Mouse (Mus musculus) intestine, embryonic 14.5 days (tissue): ENCODE data around the gene Hck. TPM values are rescaled to one million over a fixed set of nuclear protein-coding genes. Genes with fewer than 3 reads are reported as not detected.
A peak's percentile ranks its signal among the peaks of the same experiment; 100 is the strongest.

Experiments
- ATAC-seq: fragments of 200-750 bp; cut with Nextera tagmentation; replicated peaks from 2 replicates; pipeline ENCODE4 v1.8.0; 2017; ENCODE audit warnings: low read depth, moderate number of reproducible peaks, moderate TSS enrichment, moderate library complexity; ENCODE audit not compliant: low FRiP score, low TSS enrichment
- DNase-seq: peaks from one replicate; pipeline ENCODE4 v3.0.0-alpha.2; 2018; ENCODE audit warnings: low spot score
- H3K27ac ChIP-seq: fragments of 300-500 bp; sonication (generic); 2 replicates; pipeline ENCODE4 v1.5.1; 2014; ENCODE audit warnings: low read depth, mild to moderate bottlenecking, control low read depth
- H3K27me3 ChIP-seq: fragments of 300-500 bp; sonication (generic); replicated peaks from 2 replicates; pipeline ENCODE4 v1.6.1; 2014; ENCODE audit warnings: low read length, control low read depth; ENCODE audit not compliant: control insufficient read depth, insufficient read depth
- H3K36me3 ChIP-seq: fragments of 300-500 bp; sonication (generic); 2 replicates; pipeline ENCODE4 v1.6.1; 2014; ENCODE audit warnings: low read length, control low read depth; ENCODE audit not compliant: control insufficient read depth, insufficient read depth
- H3K4me1 ChIP-seq: fragments of 300-500 bp; sonication (generic); replicated peaks from 2 replicates; pipeline ENCODE4 v1.6.1; 2014; ENCODE audit warnings: low read length, control low read depth, mixed read lengths; ENCODE audit not compliant: control insufficient read depth, insufficient read depth
- H3K4me2 ChIP-seq: fragments of 300-500 bp; sonication (generic); 2 replicates; pipeline ENCODE4 v1.6.1; 2014; ENCODE audit warnings: low read length
- H3K4me3 ChIP-seq: fragments of 300-500 bp; sonication (generic); 2 replicates; pipeline ENCODE4 v1.5.1; 2014; ENCODE audit warnings: low read depth, low read length, control low read depth, mixed read lengths
- H3K9ac ChIP-seq: fragments of 300-500 bp; sonication (generic); 2 replicates; pipeline ENCODE4 v1.6.1; 2014; ENCODE audit warnings: mild to moderate bottlenecking, low read length
- H3K9me3 ChIP-seq: fragments of 300-500 bp; sonication (generic); 2 replicates; pipeline ENCODE4 v1.6.1; 2016; ENCODE audit warnings: low read length, control low read depth; ENCODE audit not compliant: control insufficient read depth
- WGBS: fragments of 180-500 bp; shearing (Covaris S2); extraction: QIAGEN DNeasy Blood & Tissue Kit; methylation state at CpG from one replicate; pipeline ENCODE4 v1.1.7; 2014; 5-methylcytosine and 5-hydroxymethylcytosine counted together
- polyA plus RNA-seq: library from polyadenylated mRNA; unstranded; fragments of >200 nt; fragmentation: Nextera tagmentation; extraction: Ambion mirVana; gene quantifications from 2 replicates; pipeline ENCODE4 v1.2.1, GENCODE M21; 2014

Gene Hck
- 4.5 and 4.7 TPM in 2 replicates for polyA plus RNA-seq

DNA sequence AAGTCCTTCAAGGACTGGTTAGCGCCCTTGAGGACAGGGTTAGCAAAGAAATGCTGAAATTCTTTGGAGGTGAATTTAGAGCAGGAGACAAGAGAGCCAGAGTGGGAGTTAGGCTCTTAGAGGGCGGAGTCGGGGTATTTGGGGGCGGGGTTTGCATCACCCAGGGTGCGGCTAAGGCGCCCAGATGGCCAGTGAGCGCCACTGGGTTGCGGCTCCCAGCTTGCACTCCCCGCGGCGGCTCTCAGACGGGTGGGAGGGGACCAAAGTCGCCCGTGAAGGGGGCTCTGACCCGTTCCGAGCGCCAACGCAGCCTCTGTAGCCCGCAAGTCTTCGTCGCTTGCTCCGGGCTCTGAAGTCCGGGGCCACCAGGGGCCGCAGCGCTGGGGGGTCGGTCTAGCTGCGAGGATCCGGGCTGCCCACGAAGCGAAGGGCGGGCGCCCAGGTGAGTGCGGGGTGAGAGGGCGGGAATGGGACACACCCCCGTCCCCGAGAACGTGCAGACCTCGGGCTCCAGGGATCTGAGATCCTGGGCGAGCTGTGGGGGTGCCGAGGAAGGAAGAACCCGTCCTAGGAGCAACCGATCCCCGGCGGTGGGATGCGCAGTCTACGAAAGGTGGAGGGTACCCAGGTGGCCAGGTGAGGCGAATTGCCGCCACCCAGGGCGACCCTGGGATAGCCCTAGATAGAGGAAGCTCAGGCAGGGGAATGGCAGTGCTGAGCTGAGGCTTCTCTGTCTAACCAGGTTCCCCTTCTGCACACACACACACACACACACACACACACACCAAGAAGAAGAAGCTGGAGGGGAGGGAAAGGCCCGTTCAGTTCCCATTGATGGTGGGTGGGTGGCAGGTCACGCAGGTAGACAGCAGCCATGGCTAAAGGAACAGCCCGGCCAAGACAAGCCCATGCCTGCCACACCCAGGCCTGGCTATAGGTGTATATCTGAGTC is at the start of gene Hck:
TSS of gene Hck (plus strand) at position 156 of the 952 bp plus-strand sequence.
- H3K4me3 ChIP-seq = peak within 1 kb of the TSS; percentile 43
- ATAC-seq (peak; percentile 80; the same call in 1 of the 2 replicates), DNase-seq (peak; percentile 70)
- H3K27ac ChIP-seq = no peak within 1 kb of the TSS
- H3K36me3 ChIP-seq = no peaks in the 10 kb centered on the region
- no peaks in the 10 kb centered on the region for H3K9me3 ChIP-seq
- 0 out of 2 replicates have a peak, but pooled peaks cover 6% of the 10 kb centered on the region for H3K4me1 ChIP-seq
- H3K9ac ChIP-seq = no peak within 1 kb of the TSS; the same call in 1 of the 2 replicates
- peaks cover 63% of the 10 kb centered on the region for H3K27me3 ChIP-seq
- WGBS = 3% methylated on average over 52 of the region's 52 CpGs
- H3K4me2 ChIP-seq = peak within 1 kb of the TSS; percentile 75

DNA sequence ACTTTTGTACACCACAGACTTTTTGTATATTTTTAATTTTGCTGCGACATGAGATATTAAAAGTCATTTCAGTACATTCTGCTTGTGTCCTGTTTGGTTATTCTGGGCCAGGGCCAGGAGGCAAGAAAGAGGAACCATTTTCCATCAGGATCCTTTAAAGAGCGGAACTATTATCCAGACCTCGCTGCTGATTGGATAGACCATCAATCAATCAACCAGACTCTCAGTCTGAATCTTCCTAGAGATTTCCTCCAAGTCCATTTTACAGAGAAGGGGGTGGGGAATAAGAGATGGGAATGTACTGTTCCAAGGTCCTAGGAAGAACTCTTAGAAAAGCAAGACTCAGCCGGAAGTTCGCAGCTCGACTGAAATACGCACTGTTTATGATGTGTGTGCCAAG is 48.1 kb upstream of the Hck start:
- no peaks in the 10 kb centered on the region for H3K27me3 ChIP-seq
- no peaks in the 10 kb centered on the region for H3K36me3 ChIP-seq
- H3K4me2 ChIP-seq = no peak overlapping the region
- H3K9ac ChIP-seq = no peak overlapping the region
- no peak for ATAC-seq
- WGBS = 80% methylated on average over 7 of the region's 7 CpGs
- DNase-seq = no peak
- no peak overlapping the region for H3K27ac ChIP-seq
- H3K4me1 ChIP-seq = no peaks in the 10 kb centered on the region
- H3K9me3 ChIP-seq = no peaks in the 10 kb centered on the region
- H3K4me3 ChIP-seq = no peak overlapping the region

DNA sequence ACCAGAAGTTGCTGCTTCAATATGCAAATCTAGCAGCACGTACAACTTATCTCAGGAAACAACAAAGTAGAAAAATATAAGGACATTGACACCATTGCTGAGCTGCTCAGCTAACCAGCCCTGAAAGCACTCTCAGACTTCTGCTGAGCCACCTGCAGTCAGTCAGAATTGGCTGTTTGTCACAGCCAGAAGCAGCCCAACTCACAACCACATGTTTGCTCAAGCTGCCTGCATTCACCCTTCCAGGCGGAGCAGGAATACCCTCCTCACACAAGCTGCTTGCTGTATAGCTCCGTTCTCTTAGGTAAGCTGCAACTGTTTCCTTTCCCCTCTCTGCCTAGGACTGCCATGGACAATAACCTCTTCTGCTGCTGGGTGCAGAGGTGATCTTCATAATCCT is 44.9 kb upstream of the Hck start:
- peaks cover 13% of the 10 kb centered on the region; the same call in 1 of the 2 replicates for H3K27me3 ChIP-seq
- H3K4me1 ChIP-seq = no peaks in the 10 kb centered on the region
- whole genome bisulfite sequencing = 44% methylated on average over 3 of the region's 3 CpGs
- no peaks in the 10 kb centered on the region for H3K36me3 ChIP-seq
- DNase-seq (no peak), ATAC-seq (no peak)
- H3K9me3 ChIP-seq = no peaks in the 10 kb centered on the region
- no peak overlapping the region for H3K9ac ChIP-seq
- no peak overlapping the region for H3K4me2 ChIP-seq
- no peak overlapping the region for H3K4me3 ChIP-seq
- no peak overlapping the region for H3K27ac ChIP-seq

DNA sequence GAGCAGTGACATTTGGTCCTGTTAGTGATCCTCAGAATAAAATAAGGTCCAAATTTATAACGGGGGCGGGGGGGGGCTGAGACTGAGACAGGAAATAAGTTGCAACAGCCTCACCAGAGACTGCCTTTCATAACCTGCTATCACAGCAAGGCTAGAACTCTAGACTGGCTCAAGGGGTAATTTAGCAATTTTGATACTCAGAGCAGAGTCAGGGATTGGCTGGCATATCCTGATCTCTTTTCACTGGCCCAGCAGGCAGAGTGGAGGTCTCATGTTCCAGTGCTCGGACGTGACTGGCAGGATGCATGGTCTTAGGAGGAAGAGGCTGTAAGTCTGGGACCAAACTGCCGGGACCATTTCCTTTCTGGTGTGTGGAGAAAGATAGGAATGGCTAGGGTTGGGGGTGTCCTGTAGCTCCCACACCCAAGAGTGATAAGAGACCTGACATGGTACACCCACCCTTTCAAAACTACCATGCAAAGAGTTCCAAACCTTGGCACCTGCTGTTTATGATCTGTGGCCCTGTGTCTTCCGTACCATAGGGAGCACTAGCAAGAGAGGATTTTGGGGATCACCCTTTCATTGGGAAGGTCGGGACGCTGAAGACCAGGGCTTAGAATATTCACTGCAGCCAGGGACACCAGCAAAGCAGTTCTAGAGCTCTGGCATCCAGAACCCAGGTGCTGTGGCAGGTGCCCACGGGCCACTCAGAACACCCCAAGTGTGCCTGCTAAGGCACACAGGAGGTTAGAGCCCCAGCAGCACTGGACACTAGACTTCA is 43.9 kb upstream of the Hck start:
- DNase-seq (no peak), ATAC-seq (no peak)
- H3K4me2 ChIP-seq = no peak overlapping the region
- H3K36me3 ChIP-seq = no peaks in the 10 kb centered on the region
- H3K4me3 ChIP-seq = no peak overlapping the region
- H3K27ac ChIP-seq = no peak overlapping the region
- H3K9me3 ChIP-seq = no peaks in the 10 kb centered on the region
- no peak overlapping the region for H3K9ac ChIP-seq
- 70% methylated on average over 9 of the region's 9 CpGs for whole genome bisulfite sequencing
- H3K27me3 ChIP-seq = peaks cover 19% of the 10 kb centered on the region
- no peaks in the 10 kb centered on the region for H3K4me1 ChIP-seq

DNA sequence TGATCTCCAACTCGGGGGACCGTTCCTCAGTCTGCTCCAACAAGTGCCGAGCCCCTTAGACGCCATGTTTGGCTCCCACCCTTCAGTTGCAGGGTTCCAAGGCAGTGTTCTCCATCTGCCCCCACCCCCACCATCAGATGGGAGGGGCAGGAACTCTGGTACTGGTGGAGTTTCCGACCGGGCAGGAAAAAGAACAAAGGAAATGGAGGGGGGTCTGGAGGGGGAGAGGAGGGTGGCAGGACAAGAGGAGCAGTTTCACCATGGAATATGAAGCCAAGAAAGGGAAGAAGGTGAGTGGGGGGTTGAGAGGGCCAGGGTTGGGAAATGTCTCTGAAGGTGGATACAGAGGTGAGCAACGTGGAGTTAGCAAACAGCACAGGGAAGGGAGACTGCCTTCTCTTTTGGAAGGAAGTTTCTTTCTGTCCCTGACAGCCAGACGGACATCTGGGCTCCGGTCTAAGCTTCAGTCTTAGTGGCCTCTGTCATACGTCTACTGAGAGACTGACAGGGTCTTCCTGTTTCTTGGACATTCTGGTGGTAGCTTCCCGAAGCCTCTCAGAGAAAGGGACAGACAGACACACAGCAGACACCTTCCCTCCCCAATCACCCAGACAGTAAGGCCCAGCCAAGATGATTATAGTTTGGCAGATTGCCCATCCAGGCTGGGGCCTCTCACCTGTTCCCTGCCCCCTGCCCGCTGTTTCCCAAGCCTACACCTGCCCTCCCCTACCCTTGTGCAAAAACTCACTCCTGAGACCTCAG is 42.3 kb upstream of the Hck start, which contains the start of gene Ccm2l:
TSS of gene Ccm2l (plus strand) at position 209 of the 762 bp plus-strand sequence.
- peaks cover 34% of the 10 kb centered on the region for H3K27me3 ChIP-seq
- H3K4me1 ChIP-seq = no peaks in the 10 kb centered on the region
- H3K4me2 ChIP-seq = no peak within 1 kb of the TSS
- no peak within 1 kb of the TSS for H3K4me3 ChIP-seq
- no peak within 1 kb of the TSS for H3K9ac ChIP-seq
- no peaks in the 10 kb centered on the region for H3K36me3 ChIP-seq
- H3K9me3 ChIP-seq = no peaks in the 10 kb centered on the region
- WGBS = 39% methylated on average over 12 of the region's 12 CpGs
- DNase-seq (no peak), ATAC-seq (no peak)
- no peak within 1 kb of the TSS for H3K27ac ChIP-seq

DNA sequence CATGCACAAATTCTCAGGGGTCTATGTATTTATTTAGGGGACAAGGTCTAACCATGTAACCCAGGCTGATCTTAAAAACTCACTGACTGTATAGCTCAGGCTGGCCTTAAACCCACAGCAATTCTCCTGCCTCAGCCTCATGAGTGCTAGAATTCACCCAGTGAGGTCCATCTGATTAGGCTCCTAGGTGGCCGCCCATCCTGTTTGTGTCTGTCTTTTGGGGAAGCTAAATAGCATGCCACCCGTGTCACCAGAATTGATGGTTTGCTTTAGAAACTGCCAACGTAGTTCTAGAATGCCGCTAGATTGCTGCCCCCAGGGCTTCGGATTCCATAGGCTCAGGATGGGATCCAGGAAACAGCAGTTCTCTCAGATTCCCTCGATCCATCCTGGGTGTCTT is 41.3 kb upstream of the Hck start:
- DNase-seq (no peak), ATAC-seq (no peak)
- H3K27me3 ChIP-seq = peaks cover 45% of the 10 kb centered on the region
- no peaks in the 10 kb centered on the region for H3K36me3 ChIP-seq
- H3K27ac ChIP-seq = no peak overlapping the region
- H3K4me1 ChIP-seq = 0 out of 2 replicates have a peak, but pooled peaks cover 3% of the 10 kb centered on the region
- no peak overlapping the region; the same call in 1 of the 2 replicates for H3K4me2 ChIP-seq
- H3K4me3 ChIP-seq = no peak overlapping the region
- H3K9me3 ChIP-seq = no peaks in the 10 kb centered on the region
- H3K9ac ChIP-seq = no peak overlapping the region
- whole genome bisulfite sequencing = 41% methylated on average over 6 of the region's 6 CpGs

DNA sequence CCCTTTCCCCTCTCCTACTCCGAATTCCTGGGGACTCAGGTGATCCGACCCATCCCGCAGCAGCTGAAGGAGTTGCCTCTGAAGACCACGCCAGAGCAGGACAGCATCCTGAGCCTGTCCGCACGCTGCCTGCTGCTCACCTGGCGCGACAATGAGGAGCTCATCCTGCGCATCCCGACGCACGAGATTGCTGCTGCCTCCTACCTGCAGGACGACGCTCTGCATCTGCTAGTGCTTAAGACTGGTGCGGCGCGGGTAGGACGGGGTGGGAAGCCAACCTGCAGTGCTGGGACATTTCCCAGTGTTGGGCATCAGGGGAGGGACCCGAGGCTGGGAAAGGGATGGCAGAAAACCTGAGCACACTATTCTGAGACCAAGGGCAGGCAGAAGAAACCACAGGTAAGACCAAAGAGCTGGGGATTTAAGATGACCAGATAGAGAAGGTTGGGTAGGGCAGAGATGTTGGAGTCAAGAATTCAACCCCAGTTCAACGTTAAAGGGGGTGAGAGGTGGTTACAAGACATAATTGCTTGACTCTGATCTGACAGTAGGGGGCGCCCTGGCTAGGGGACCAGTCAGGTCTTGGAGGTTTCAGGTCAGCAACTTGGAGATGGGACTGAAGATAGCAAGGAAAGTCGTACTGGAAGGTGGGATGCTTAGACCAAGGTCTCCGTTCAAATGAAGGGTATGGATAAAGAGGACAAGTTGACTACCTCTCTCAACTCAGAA is 37.3 kb upstream of the Hck start:
- 0 out of 2 replicates have a peak, but pooled peaks cover 3% of the 10 kb centered on the region for H3K4me1 ChIP-seq
- no peaks in the 10 kb centered on the region for H3K9me3 ChIP-seq
- no peaks in the 10 kb centered on the region for H3K36me3 ChIP-seq
- no peak overlapping the region for H3K9ac ChIP-seq
- H3K4me2 ChIP-seq = no peak overlapping the region
- H3K27ac ChIP-seq = no peak overlapping the region
- peaks cover 68% of the 10 kb centered on the region for H3K27me3 ChIP-seq
- WGBS = 12% methylated on average over 23 of the region's 23 CpGs
- DNase-seq = no peak
- no peak overlapping the region for H3K4me3 ChIP-seq
- ATAC-seq = no peak
